ENCODE assay signal across 30 mouse cellular contexts in genomic region chr7:79856305-79856704, GRCm38 (mm10). TPM values are rescaled to one million over a fixed set of nuclear protein-coding genes. Genes with fewer than 3 reads are reported as not detected.
"Had no signal": no experiment of that assay in that cellular context is flagged by ENCODE, and none has a peak within 500 bp of the region (broad histone marks: within the 10 kb centered on the region; RNA-seq: fewer than 3 reads in every experiment).

No protein-coding gene starts in this region.

- H3K36me3 ChIP-seq: embryonic facial prominence, embryonic 10.5 days; embryonic facial prominence, embryonic 12.5 days; embryonic facial prominence, embryonic 13.5 days; embryonic facial prominence, embryonic 15.5 days; forebrain, embryonic 10.5 days; forebrain, embryonic 12.5 days; forebrain, embryonic 15.5 days had no signal

- DNase-seq: cerebellum, adult 9-10 months; cerebellum, adult 9-11 months; cerebellum, postnatal 10 days; cerebellum, postnatal 14 days; cerebellum, postnatal 25 days; cerebellum, postnatal 36 days; embryo, embryonic 11 days; forebrain, postnatal 0 days; gastrocnemius, adult 2 months; gastrocnemius, postnatal 10 days; gastrocnemius, postnatal 14 days; gastrocnemius, postnatal 25 days; gastrocnemius, postnatal 36 days; heart, adult 11 months; heart, adult 18-20 months; heart, adult 2 months had no signal

- H3K9me3 ChIP-seq: embryonic facial prominence, embryonic 10.5 days; embryonic facial prominence, embryonic 12.5 days; embryonic facial prominence, embryonic 13.5 days; embryonic facial prominence, embryonic 15.5 days; forebrain, embryonic 10.5 days; forebrain, embryonic 12.5 days; forebrain, embryonic 13.5 days; forebrain, embryonic 15.5 days had no signal

- H3K4me1 ChIP-seq: forebrain, embryonic 12.5 days; forebrain, embryonic 13.5 days; forebrain, embryonic 15.5 days had no signal

- H3K9ac ChIP-seq: embryonic facial prominence, embryonic 12.5 days; embryonic facial prominence, embryonic 13.5 days; embryonic facial prominence, embryonic 15.5 days; forebrain, embryonic 12.5 days; forebrain, embryonic 13.5 days; forebrain, embryonic 15.5 days; forebrain, postnatal 0 days had no signal

- H3K27me3 ChIP-seq: embryonic facial prominence, embryonic 12.5 days; embryonic facial prominence, embryonic 13.5 days; embryonic facial prominence, embryonic 15.5 days; forebrain, embryonic 12.5 days; forebrain, embryonic 13.5 days; forebrain, embryonic 15.5 days had no signal

- H3K4me3 ChIP-seq: embryonic facial prominence, embryonic 10.5 days; embryonic facial prominence, embryonic 12.5 days; embryonic facial prominence, embryonic 13.5 days; embryonic facial prominence, embryonic 15.5 days; erythroblast, embryonic 14.5 days; forebrain, embryonic 10.5 days; forebrain, embryonic 12.5 days; forebrain, embryonic 13.5 days; forebrain, embryonic 15.5 days; gastrocnemius, adult 2 months; heart, adult 2 months had no signal

- H3K4me2 ChIP-seq: embryonic facial prominence, embryonic 12.5 days; embryonic facial prominence, embryonic 13.5 days; embryonic facial prominence, embryonic 15.5 days; forebrain, embryonic 12.5 days; forebrain, embryonic 13.5 days; forebrain, embryonic 15.5 days had no signal

- H3K27ac ChIP-seq: embryonic facial prominence, embryonic 10.5 days; embryonic facial prominence, embryonic 12.5 days; embryonic facial prominence, embryonic 13.5 days; embryonic facial prominence, embryonic 15.5 days; forebrain, embryonic 10.5 days; forebrain, embryonic 12.5 days; forebrain, embryonic 13.5 days; forebrain, embryonic 15.5 days; gastrocnemius, adult 2 months; heart, adult 2 months had no signal

RNA-seq across cellular contexts. Expression of gene Anpep, which starts 4.6 kb away (rescaled TPM):
- total RNA-seq: granulocyte monocyte progenitor cell, adult 5-6 weeks had no signal

RNA-seq across cellular contexts. Expression of gene Mesp2, which starts 45.8 kb away (rescaled TPM):
- total RNA-seq: common myeloid progenitor, adult 5-6 weeks; gastrocnemius, adult 18-20 months; gastrocnemius, adult 2 months; gastrocnemius, adult 8-10 months; gastrocnemius, postnatal 14 days; gastrocnemius, postnatal 25 days; gastrocnemius, postnatal 36 days; granulocyte monocyte progenitor cell, adult 5-6 weeks had no signal
- polyA plus RNA-seq: embryonic facial prominence, embryonic 11.5 days; erythroblast, embryonic 14.5 days had no signal
